Mouse (Mus musculus) thymus, postnatal 0 days (tissue): ENCODE measurements around the gene 4933424G06Rik. TPM values are rescaled to one million over a fixed set of nuclear protein-coding genes. Genes with fewer than 3 reads are reported as not detected.

ENCODE experiments used
- microRNA-seq: library from miRNA; unstranded; fragments of <30 nt; microRNA quantifications from one replicate; pipeline ENCODE4, GENCODE M21; 2016; ENCODE audit warnings: borderline number of aligned reads
- polyA plus RNA-seq: library from polyadenylated mRNA; unstranded; fragments of >200 nt; fragmentation: Nextera tagmentation; extraction: Ambion mirVana; gene quantifications from 2 replicates; pipeline ENCODE4 v1.2.1, GENCODE M21; 2015

Gene 4933424G06Rik
- polyA plus RNA-seq, 1 experiment from 2014 or later: 0.13 TPM

Small RNAs within 50 kb of the gene (microRNA-seq; reads per million reads assigned to microRNA genes)
- gene Gm24133: not detected

Other genes starting within 250 kb of the 4933424G06Rik start
- gene Cnnm4, start 238.5 kb upstream of the 4933424G06Rik start, polyA plus RNA-seq: 12.3 and 13.7 TPM in 2 replicates
- 3.3 and 3.8 TPM in 2 replicates for gene Cnnm3, start 198.3 kb upstream of the 4933424G06Rik start, polyA plus RNA-seq
- 10.0 and 12.0 TPM in 2 replicates for gene Ankrd23, start 173.3 kb upstream of the 4933424G06Rik start, polyA plus RNA-seq
- gene Gm42417, start 170.7 kb upstream of the 4933424G06Rik start, polyA plus RNA-seq: 0.26 and 0.60 TPM in 2 replicates
- gene Ankrd39, start 162.7 kb upstream of the 4933424G06Rik start, polyA plus RNA-seq: 20.0 and 22.7 TPM in 2 replicates
- 5.5 and 6.0 TPM in 2 replicates for gene Sema4c, start 151.8 kb upstream of the 4933424G06Rik start, polyA plus RNA-seq
- gene Fam178b, start 27.0 kb upstream of the 4933424G06Rik start, polyA plus RNA-seq: 0.52 and 1.7 TPM in 2 replicates
- gene Cox5b, start 18.7 kb upstream of the 4933424G06Rik start, polyA plus RNA-seq: 679 and 701 TPM in 2 replicates
- gene Actr1b, start 4.3 kb downstream of the 4933424G06Rik start, polyA plus RNA-seq: 59.3 and 62.0 TPM in 2 replicates
- 118 and 123 TPM in 2 replicates for gene Zap70, start 51.6 kb downstream of the 4933424G06Rik start, polyA plus RNA-seq
- 13.6 and 15.2 TPM in 2 replicates for gene Tmem131, start 233.5 kb downstream of the 4933424G06Rik start, polyA plus RNA-seq